Mouse (Mus musculus) heart, embryonic 11.5 days (tissue): ENCODE data around the gene Olfr1129. TPM values are rescaled to one million over a fixed set of nuclear protein-coding genes. Genes with fewer than 3 reads are reported as not detected.

Experiments used
- polyA plus RNA-seq: library from polyadenylated mRNA; unstranded; fragments of >200 nt; fragmentation: Nextera tagmentation; extraction: Ambion mirVana; gene quantifications from 2 replicates; pipeline ENCODE4 v1.2.1, GENCODE M21; 2014

Olfr1129 gene
- polyA plus RNA-seq, 1 experiment from 2014 or later = not detected

Other genes starting within 250 kb of the Olfr1129 start
- gene Olfr1120, start 219.1 kb upstream of the Olfr1129 start, polyA plus RNA-seq = not detected in 2 replicates
- not detected in 2 replicates for gene Olfr1121, start 204.0 kb upstream of the Olfr1129 start, polyA plus RNA-seq
- not detected in 2 replicates for gene Olfr1122, start 188.1 kb upstream of the Olfr1129 start, polyA plus RNA-seq
- not detected in 2 replicates for gene Olfr1123, start 157.3 kb upstream of the Olfr1129 start, polyA plus RNA-seq
- gene Olfr1124, start 143.6 kb upstream of the Olfr1129 start, polyA plus RNA-seq = not detected in 2 replicates
- not detected in 2 replicates for gene Olfr1126, start 119.9 kb upstream of the Olfr1129 start, polyA plus RNA-seq
- not detected in 2 replicates for gene Pramel7, start 76.8 kb upstream of the Olfr1129 start, polyA plus RNA-seq
- not detected in 2 replicates for gene Pramel6, start 67.3 kb upstream of the Olfr1129 start, polyA plus RNA-seq
- not detected in 2 replicates for gene Olfr153, start 42.1 kb upstream of the Olfr1129 start, polyA plus RNA-seq
- not detected in 2 replicates for gene Olfr1128, start 28.4 kb upstream of the Olfr1129 start, polyA plus RNA-seq
- gene Olfr1130, start 32.3 kb downstream of the Olfr1129 start, polyA plus RNA-seq = not detected in 2 replicates
- gene Olfr1131, start 53.2 kb downstream of the Olfr1129 start, polyA plus RNA-seq = not detected in 2 replicates
- not detected in 2 replicates for gene Olfr1132, start 63.6 kb downstream of the Olfr1129 start, polyA plus RNA-seq
- gene Olfr1133, start 73.5 kb downstream of the Olfr1129 start, polyA plus RNA-seq = not detected in 2 replicates
- gene Olfr1134, start 84.6 kb downstream of the Olfr1129 start, polyA plus RNA-seq = not detected in 2 replicates
- not detected in 2 replicates for gene Olfr1135, start 99.8 kb downstream of the Olfr1129 start, polyA plus RNA-seq
- not detected in 2 replicates for gene Olfr1136, start 120.0 kb downstream of the Olfr1129 start, polyA plus RNA-seq
- not detected in 2 replicates for gene Olfr1137, start 139.3 kb downstream of the Olfr1129 start, polyA plus RNA-seq
- not detected in 2 replicates for gene Olfr1138, start 166.1 kb downstream of the Olfr1129 start, polyA plus RNA-seq
- gene Olfr1140, start 169.8 kb downstream of the Olfr1129 start, polyA plus RNA-seq = not detected in 2 replicates
- gene Olfr1141, start 180.1 kb downstream of the Olfr1129 start, polyA plus RNA-seq = not detected in 2 replicates
- not detected in 2 replicates for gene Olfr152, start 205.6 kb downstream of the Olfr1129 start, polyA plus RNA-seq
- gene Olfr1143, start 226.7 kb downstream of the Olfr1129 start, polyA plus RNA-seq = not detected in 2 replicates
- gene Olfr1145, start 235.9 kb downstream of the Olfr1129 start, polyA plus RNA-seq = not detected in 2 replicates